Mouse (Mus musculus) forebrain, embryonic 14.5 days (tissue): ENCODE measurements around the gene 4930452B06Rik. TPM values are rescaled to one million over a fixed set of nuclear protein-coding genes. Genes with fewer than 3 reads are reported as not detected.

Experiments used
- ATAC-seq: fragments of 200-750 bp; cut with Nextera tagmentation; 2 replicates; pipeline ENCODE4 v1.8.0; 2017; ENCODE audit warnings: mild to moderate bottlenecking, moderate library complexity
- DNase-seq: peaks from one replicate; pipeline ENCODE4 v3.0.0-alpha.2; 2015; ENCODE audit warnings: low spot score
- H3K27ac ChIP-seq: fragments of 300-500 bp; sonication (generic); 2 replicates; pipeline ENCODE4 v1.5.1; 2014; ENCODE audit warnings: low read depth, mild to moderate bottlenecking, control low read depth, low read length, moderate library complexity
- H3K27me3 ChIP-seq: fragments of 300-500 bp; sonication (generic); replicated peaks from 2 replicates; pipeline ENCODE4 v1.6.1; 2014; ENCODE audit warnings: low read length, control low read depth, mixed read lengths; ENCODE audit not compliant: control insufficient read depth, insufficient read depth
- H3K36me3 ChIP-seq: fragments of 300-500 bp; sonication (generic); 2 replicates; pipeline ENCODE4 v1.6.1; 2014; ENCODE audit warnings: low read length, control low read depth; ENCODE audit not compliant: control insufficient read depth, insufficient read depth
- H3K4me1 ChIP-seq: fragments of 300-500 bp; sonication (generic); 2 replicates; pipeline ENCODE4 v1.6.1; 2014; ENCODE audit warnings: antibody characterized with exemption, low read length, control low read depth; ENCODE audit not compliant: control insufficient read depth, insufficient read depth
- H3K4me2 ChIP-seq: fragments of 300-500 bp; sonication (generic); 2 replicates; pipeline ENCODE4 v1.6.1; 2014; ENCODE audit warnings: mild to moderate bottlenecking, control low read depth, low read length
- H3K4me3 ChIP-seq: fragments of 300-500 bp; sonication (generic); 2 replicates; pipeline ENCODE4 v1.5.1; 2014; ENCODE audit warnings: low read depth, low read length, control low read depth
- H3K9ac ChIP-seq: fragments of 300-500 bp; sonication (generic); 2 replicates; pipeline ENCODE4 v1.6.1; 2014; ENCODE audit warnings: mild to moderate bottlenecking, low read length, control low read depth, moderate library complexity
- H3K9me3 ChIP-seq: fragments of 300-500 bp; sonication (generic); replicated peaks from 2 replicates; pipeline ENCODE4 v1.6.1; 2016; ENCODE audit warnings: low read length, control low read depth, mixed read lengths; ENCODE audit not compliant: control insufficient read depth
- WGBS: fragments of 180-500 bp; shearing (Covaris S2); extraction: QIAGEN DNeasy Blood & Tissue Kit; methylation state at CpG from one replicate; pipeline ENCODE4 v1.1.7; 2014; 5-methylcytosine and 5-hydroxymethylcytosine counted together
- polyA plus RNA-seq: library from polyadenylated mRNA; unstranded; fragments of >200 nt; fragmentation: Nextera tagmentation; extraction: Ambion mirVana; gene quantifications from 2 replicates; pipeline ENCODE4 v1.2.1, GENCODE M21; 2014

The 4930452B06Rik gene
- polyA plus RNA-seq, 1 experiment from 2014 or later: 7.1 TPM

DNA sequence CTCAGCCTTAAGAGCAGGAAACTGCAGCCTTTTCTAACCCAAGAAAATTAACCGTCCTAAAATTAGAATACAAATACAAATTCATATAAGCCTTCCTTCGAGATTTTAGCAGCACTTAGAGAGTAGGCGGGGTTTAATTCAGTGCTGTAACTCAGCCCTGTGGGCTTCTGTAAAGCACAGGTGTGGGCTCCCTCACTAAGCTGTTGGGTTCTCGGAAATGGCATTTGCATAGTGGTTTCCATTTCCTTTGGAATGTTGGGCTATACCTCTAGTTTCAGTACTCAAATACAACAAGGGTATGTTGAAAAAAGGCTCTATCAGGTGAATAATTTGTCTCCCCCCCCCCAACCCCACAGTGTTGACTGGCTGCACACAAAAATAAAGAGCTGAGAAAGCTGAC lies 206.3 kb downstream of the 4930452B06Rik start:
- no peak overlapping the region for H3K4me2 ChIP-seq
- no peaks in the 10 kb centered on the region for H3K9me3 ChIP-seq
- ATAC-seq (no peak), DNase-seq (no peak)
- no peaks in the 10 kb centered on the region for H3K36me3 ChIP-seq
- no peak overlapping the region for H3K27ac ChIP-seq
- H3K4me1 ChIP-seq: peaks cover 3% of the 10 kb centered on the region; the same call in 1 of the 2 replicates
- no peak overlapping the region for H3K4me3 ChIP-seq
- no peak overlapping the region for H3K9ac ChIP-seq
- no peaks in the 10 kb centered on the region for H3K27me3 ChIP-seq
- WGBS: 71% methylated on average over 4 of the region's 4 CpGs

DNA sequence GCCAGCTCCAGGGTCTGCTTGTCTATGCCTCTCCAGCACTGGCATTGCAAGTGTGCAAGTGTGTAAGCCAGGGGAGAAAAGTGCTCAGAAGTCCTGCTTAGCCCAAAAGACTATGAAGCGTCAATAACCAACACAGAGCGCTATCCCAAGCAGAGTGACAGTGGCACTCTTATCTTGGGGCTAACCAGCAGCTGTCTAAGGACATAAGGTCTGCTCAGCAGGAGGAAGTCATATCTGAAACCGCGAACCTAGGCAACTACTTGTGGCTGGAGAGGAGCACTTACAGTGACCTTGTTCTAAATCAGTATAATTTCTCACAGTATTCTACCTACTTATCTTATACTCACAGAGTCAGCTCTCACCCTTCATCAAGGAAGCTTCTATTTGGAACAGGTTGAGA lies 214.9 kb downstream of the 4930452B06Rik start:
- DNase-seq (no peak), ATAC-seq (no peak)
- Histone ChIP-seq H3K4me1 (no peaks in the 10 kb centered on the region), H3K27me3 (no peaks in the 10 kb centered on the region), H3K9me3 (no peaks in the 10 kb centered on the region), H3K27ac (no peak overlapping the region), H3K4me3 (no peak overlapping the region), H3K9ac (no peak overlapping the region), H3K4me2 (no peak overlapping the region), H3K36me3 (no peaks in the 10 kb centered on the region)
- 94% methylated on average over 4 of the region's 4 CpGs for WGBS

DNA sequence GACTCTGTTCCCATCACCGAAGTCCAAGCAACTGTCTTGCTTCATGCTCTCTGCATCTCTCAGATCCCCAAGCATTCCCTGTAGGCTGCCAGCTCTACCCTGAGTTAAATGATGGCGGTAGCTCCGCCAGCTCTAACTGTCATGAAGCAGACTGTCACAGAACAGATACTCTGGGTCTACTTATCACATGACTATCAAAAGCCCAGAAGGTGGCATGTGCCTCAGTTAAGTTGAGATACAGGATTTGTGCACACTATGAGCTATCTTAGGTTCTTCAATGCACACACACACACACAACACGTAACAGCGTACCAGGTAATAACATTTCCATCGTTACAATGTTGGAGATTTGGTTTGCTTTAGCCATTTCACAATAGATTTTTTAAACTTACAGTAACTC lies 215.7 kb downstream of the 4930452B06Rik start:
- no peak overlapping the region for H3K9ac ChIP-seq
- H3K36me3 ChIP-seq: no peaks in the 10 kb centered on the region
- H3K27ac ChIP-seq: no peak overlapping the region
- H3K27me3 ChIP-seq: no peaks in the 10 kb centered on the region
- H3K9me3 ChIP-seq: no peaks in the 10 kb centered on the region
- H3K4me2 ChIP-seq: no peak overlapping the region
- no peak overlapping the region for H3K4me3 ChIP-seq
- WGBS: 96% methylated on average over 6 of the region's 6 CpGs
- ATAC-seq (no peak), DNase-seq (no peak)
- H3K4me1 ChIP-seq: no peaks in the 10 kb centered on the region

DNA sequence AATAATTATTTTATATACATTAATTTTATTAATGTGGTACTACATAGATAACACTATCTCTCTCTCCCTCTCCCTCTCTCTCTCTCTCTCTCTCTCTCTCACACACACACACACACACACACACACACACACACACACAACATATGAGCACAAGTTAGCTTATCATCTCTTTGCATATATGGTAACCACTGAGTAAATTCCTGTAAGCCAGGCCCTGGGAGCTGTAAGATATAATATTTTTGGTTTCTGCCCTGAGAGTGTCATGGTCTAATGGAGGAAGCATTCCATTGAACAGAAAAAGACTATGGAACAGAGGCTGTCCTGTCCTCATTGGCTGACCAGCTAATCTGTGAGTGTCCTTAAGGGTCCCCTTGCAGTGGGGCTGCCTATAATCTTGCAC lies 216.7 kb downstream of the 4930452B06Rik start:
- ATAC-seq (no peak), DNase-seq (no peak)
- Histone ChIP-seq H3K4me2 (no peak overlapping the region), H3K9ac (no peak overlapping the region), H3K9me3 (no peaks in the 10 kb centered on the region), H3K4me1 (no peaks in the 10 kb centered on the region), H3K27me3 (no peaks in the 10 kb centered on the region), H3K4me3 (no peak overlapping the region), H3K27ac (no peak overlapping the region), H3K36me3 (no peaks in the 10 kb centered on the region)

DNA sequence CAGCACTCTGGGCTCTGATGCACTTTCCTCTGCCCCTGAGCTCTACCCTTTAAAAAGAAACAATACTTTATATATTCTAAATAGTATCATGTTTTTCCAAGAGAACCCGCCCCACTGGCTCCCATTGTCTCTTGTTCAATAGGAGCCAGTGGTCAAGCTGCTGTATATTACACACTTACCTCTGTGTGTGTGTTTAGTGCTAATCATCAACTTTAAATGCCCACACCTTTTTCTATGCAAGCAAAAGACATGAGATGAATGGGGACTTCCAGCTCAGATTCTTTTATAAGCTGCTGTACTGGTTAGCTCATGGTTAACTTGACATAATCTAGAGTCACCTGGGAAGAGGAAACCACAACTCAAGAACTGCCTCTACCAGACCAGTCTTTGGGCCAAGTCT lies 218.7 kb downstream of the 4930452B06Rik start:
- H3K27ac ChIP-seq: no peak overlapping the region
- H3K27me3 ChIP-seq: no peaks in the 10 kb centered on the region
- H3K9ac ChIP-seq: no peak overlapping the region
- no peak overlapping the region for H3K4me2 ChIP-seq
- no peak overlapping the region for H3K4me3 ChIP-seq
- H3K9me3 ChIP-seq: no peaks in the 10 kb centered on the region
- no peaks in the 10 kb centered on the region for H3K36me3 ChIP-seq
- WGBS: 88% methylated on average over 1 of the region's 1 CpGs
- no peaks in the 10 kb centered on the region for H3K4me1 ChIP-seq
- ATAC-seq (no peak), DNase-seq (no peak)

GRCm38 (mm10) chr14:8444363-8444762 lies 221.7 kb downstream of the 4930452B06Rik start:
- ATAC-seq (no peak), DNase-seq (no peak)
- H3K4me3 ChIP-seq: no peak overlapping the region
- 76% methylated on average over 2 of the region's 2 CpGs for WGBS
- no peaks in the 10 kb centered on the region for H3K9me3 ChIP-seq
- H3K27me3 ChIP-seq: no peaks in the 10 kb centered on the region
- no peak overlapping the region for H3K9ac ChIP-seq
- no peak overlapping the region for H3K4me2 ChIP-seq
- no peak overlapping the region for H3K27ac ChIP-seq
- H3K36me3 ChIP-seq: no peaks in the 10 kb centered on the region
- H3K4me1 ChIP-seq: no peaks in the 10 kb centered on the region

DNA sequence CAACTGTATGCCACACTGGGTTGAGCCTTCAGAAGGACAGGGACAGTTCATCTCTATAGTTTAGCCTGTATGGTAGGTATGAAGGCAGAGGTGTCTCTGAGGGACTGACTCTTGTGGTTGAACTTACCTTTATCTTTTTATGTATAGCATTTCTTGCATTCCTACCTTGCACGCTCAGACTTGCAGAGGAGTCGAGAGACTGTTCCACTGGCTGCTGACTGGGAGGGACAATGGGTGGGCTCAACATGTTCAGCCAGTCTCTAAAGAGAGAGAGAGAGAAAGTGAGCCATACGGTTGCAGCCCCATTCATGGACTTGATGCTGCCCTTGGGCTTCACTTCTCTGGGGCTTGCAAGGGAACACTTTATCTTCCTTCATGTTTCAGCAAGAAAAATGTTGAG lies 223.3 kb downstream of the 4930452B06Rik start:
- Histone ChIP-seq H3K4me2 (no peak overlapping the region), H3K27ac (no peak overlapping the region), H3K9ac (no peak overlapping the region), H3K4me3 (no peak overlapping the region), H3K36me3 (no peaks in the 10 kb centered on the region), H3K4me1 (no peaks in the 10 kb centered on the region), H3K9me3 (no peaks in the 10 kb centered on the region), H3K27me3 (no peaks in the 10 kb centered on the region)
- ATAC-seq (no peak), DNase-seq (no peak)
- WGBS: 80% methylated on average over 3 of the region's 3 CpGs

DNA sequence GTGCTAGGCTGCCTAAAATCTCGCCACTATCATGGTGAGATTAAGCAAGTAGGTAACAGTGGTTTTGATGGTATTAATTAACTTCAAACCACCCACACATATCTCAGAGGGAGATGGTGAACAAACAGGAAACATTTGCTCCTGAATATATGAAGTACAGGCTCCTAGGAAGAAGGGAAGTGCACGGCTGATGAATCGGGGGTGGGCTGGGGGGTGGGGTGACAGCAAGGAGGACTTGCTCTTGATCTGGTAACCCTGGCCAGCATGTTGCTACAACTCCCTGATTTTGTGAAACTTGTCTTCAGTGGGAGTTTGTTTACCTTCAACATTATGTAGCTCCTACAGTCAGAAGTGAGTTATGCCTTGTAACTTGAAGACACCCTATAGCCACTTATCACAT lies 224.4 kb downstream of the 4930452B06Rik start:
- DNase-seq (no peak), ATAC-seq (no peak)
- 88% methylated on average over 3 of the region's 3 CpGs for WGBS
- H3K4me3 ChIP-seq: no peak overlapping the region
- H3K27ac ChIP-seq: no peak overlapping the region
- no peak overlapping the region for H3K9ac ChIP-seq
- no peaks in the 10 kb centered on the region for H3K36me3 ChIP-seq
- H3K9me3 ChIP-seq: no peaks in the 10 kb centered on the region
- no peak overlapping the region for H3K4me2 ChIP-seq
- no peaks in the 10 kb centered on the region for H3K27me3 ChIP-seq
- no peaks in the 10 kb centered on the region for H3K4me1 ChIP-seq

- Histone ChIP-seq H3K9ac (no peak overlapping the region), H3K36me3 (no peaks in the 10 kb centered on the region), H3K4me2 (no peak overlapping the region), H3K27ac (no peak overlapping the region), H3K4me3 (no peak overlapping the region), H3K9me3 (no peaks in the 10 kb centered on the region), H3K4me1 (no peaks in the 10 kb centered on the region), H3K27me3 (no peaks in the 10 kb centered on the region)
- ATAC-seq (no peak), DNase-seq (no peak)
- 80% methylated on average over 6 of the region's 6 CpGs for WGBS
Observed at GRCm38 (mm10) chr14:8430611-8431230, 235.3 kb downstream of the 4930452B06Rik start.
